Mouse (Mus musculus): ENCODE measurements around the gene Celf2.

The Celf2 gene

DNA sequence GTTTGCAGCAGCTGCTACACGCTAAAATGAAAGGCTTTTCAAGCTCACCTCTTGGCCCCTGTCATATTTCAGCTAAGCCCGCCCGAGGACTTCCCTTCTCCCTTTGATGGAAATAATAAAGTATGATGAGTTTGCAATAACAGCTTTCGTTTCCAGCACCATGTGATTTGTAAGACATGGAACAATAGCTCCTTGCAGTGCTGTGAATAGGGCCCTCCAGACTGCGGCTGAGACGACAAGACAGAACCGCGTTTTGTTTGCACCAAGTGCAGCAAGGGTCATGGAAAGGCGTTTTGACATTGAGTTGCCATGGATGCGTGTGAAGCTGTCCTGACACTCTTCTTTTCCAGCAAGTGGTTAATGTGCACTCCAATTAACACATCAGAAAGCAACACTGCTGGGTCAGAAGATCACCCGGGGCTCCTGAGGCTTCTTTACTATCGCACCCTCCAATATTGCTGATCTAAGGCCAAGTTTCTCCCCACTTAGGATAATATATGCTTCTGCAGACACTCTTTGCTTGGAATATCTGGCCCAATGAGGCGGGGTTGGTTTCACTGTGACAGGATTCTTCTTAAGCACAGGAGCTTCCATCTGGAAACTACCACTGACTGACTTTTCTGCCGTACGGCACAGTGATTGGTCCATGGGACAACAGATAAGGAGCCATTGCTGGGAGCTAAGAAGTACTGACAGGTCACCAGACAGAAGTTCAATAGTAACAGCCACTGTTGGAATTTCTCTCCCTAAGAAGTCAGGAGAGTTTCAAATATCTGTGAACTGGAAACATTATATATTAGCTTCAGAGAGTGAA, 301.5 kb downstream of the Celf2 start:
- in situ Hi-C loops (cut with MseI, MboI): no loop called here

DNA sequence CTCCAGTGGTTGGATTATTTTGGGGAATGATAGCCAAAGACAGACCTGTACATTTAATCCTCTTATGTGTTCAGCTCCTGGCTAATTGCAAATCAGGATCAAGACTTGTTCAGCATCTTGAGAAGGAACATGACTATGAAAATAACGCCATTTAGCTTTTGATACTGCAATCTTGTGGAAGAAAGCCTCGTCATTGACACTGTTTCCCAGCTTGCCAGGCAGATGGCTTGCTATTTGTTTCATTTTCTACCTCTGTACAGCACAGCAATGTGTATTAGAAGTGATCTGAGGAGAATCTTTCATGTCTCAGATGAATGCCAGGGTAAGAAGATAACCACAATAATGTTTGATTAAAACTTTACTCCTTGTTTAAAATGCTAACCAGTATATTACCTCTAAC, 315.9 kb downstream of the Celf2 start:
- in situ Hi-C loops (cut with MseI, MboI): no loop called here

DNA sequence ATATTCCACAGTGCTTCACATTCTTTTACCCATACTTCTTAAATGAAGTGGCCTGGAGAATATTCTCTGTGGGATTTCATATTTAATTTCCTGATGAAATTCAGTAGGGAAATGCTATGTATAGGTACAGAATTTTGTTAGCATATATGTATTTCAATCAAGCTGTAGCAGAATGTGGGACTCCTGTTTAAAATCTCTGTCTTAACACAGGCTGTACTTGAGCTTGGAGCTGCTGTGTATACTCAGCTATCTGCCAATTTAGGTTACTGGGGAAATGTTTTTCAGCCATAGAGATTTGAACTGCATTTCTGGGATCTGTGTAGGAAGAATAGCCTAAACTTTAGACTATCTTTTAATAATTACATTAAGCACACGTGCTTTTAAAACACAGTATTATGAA, 330.2 kb downstream of the Celf2 start:
- in situ Hi-C loops (cut with MseI, MboI): no loop called here

DNA sequence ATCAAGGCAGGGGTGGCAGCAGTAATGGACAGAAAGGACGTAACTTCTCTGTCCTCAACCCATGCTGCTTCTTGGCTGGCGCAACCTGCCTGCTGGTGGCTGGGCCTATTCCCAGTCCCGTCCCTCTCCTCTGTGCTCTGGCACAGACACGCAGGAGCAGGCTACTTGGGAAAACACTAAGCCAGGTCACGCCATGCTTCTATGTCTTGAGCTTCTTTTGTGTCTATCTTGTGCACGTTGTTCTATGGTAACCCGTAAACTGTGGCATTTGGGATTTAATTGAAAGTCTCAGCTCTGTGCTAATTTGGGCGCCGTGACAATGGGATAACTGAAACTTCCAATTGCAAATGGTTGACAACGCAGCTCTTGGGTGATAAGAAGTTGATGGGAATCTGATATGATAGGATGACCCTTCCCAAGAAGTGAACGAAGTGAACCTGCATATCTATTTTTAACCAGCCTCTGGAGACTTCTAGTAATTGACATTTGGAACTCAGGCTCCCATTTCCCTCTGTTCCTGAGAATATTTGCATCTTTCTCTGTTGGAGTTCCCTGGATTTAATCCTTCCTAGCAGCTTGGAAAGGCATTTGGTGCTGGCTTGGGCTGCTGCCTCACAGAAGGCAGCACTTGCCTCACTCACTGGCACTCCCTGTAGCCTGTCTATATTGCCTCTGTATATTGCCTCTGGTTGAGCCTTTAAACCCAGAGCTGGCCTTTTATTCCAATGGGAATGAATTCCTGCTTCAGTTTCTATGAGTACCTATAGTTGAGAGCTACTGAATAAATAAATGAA, 335.9 kb downstream of the Celf2 start:
- in situ Hi-C loops (cut with MseI, MboI): no loop called here

GRCm38 (mm10) chr2:7171087-7171696, 338.2 kb downstream of the Celf2 start:
- in situ Hi-C loops (cut with MseI, MboI): no loop called here

DNA sequence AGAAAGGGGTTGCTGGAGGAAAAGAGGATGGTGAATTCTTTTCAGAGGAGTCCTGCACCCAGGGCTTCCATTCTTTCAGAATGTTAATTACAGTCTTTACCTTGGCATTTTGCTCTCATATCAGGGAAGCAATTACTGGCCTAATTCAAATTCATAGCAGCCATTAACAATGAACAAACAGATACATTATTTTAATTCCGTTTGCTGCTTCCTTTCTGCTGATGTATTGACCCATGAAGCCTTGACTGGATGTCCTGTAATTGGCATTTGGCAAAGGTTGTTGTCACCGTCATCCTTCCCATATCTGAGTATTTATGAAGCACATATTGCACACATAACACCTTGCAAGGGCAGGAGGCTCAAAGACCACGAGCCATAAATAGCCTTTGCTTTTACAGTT, 343.6 kb downstream of the Celf2 start:
- in situ Hi-C loops (cut with MseI, MboI): no loop called here

DNA sequence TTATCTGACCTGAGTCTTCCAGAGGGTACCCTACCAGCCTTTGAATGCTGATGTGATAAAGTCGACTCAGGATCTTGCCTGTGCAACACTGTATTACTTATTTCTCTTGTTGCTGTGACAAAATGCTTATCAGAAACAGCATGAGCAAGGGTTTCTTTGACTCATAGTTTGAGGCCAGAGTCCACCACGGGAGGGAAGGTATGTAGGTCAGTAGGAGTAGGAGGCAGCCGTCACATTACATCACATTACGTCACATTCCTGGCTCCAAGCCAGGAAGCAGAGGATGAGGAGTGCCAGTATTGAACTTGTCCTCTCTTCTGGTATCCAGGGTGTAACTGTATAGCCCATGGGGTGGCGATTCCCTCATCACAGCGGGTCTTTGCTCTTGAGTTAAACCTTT, 349.3 kb downstream of the Celf2 start:
- in situ Hi-C loops (cut with MseI, MboI): no loop called here

GRCm38 (mm10) chr2:7147303-7147702, 362.1 kb downstream of the Celf2 start:
- in situ Hi-C loops (cut with MseI, MboI): no loop called here

DNA sequence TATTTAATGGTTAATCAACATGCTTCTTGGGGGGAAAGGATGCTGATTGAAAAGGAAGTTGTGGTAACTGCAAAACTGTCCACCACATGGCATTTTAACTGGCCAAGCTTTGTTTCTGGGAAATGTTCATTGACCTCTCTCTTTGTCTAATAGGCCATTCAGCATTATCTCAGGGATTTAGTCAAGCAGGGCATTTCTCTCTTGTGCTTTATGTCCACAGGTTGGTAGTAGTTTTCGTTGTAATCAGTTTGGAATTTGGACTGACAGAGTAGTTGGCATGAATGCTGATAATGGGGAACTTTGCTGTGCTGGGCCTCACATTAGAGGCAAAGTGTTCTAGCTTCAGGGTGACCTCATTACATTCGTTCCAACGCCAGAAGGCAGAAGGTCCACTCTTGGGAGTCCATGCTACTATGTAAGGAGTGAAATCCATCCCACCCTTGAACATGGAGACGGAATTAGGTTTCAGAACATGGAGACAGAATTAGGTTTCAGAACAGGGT, 363.8 kb downstream of the Celf2 start:
- in situ Hi-C loops (cut with MseI, MboI): no loop called here

DNA sequence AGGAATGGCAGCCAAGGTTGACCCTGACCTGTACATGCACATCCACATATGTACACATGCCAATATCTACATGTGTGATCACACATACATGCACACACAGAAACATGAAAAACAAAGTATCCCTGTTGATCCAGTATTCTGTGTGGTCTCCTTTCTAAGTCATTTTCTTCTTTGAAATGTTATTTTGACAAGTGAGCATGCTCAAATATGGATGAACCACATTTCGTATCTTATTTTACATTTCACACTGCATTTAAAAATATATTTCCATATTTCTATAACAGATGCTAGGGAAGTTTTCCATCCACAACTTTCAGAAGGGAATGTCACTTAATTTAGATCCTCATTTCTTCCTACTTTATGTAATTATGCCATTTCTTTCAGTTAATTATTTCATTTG, 364.5 kb downstream of the Celf2 start:
- in situ Hi-C loops (cut with MseI, MboI): no loop called here

DNA sequence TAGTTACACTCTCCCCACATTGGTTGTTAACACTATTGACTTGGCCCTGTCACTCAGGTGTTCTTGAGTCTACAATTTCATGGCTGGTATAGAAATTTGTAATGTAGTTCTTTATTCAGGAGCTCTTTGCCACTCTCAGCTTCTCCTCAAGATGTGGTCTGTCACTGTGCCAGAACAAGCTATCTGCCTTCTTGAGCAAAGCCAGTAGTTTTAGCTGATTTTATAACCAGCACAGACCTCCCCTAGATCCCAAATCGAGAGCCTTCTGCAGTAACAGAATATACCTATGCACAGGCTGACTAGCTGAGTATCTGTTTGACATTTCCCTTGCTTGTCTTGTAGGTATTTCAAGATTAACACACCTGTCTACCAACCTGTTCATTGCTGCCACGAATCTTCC, 386.0 kb downstream of the Celf2 start:
- in situ Hi-C loops (cut with MseI, MboI): no loop called here

- in situ Hi-C loops (cut with MseI, MboI): no loop called here
These were observed 393.6 kb downstream of the Celf2 start for GRCm38 (mm10) chr2:7115801-7116200.

GRCm38 (mm10) chr2:7115161-7115560, 394.2 kb downstream of the Celf2 start:
- in situ Hi-C loops (cut with MseI, MboI): no loop called here

DNA sequence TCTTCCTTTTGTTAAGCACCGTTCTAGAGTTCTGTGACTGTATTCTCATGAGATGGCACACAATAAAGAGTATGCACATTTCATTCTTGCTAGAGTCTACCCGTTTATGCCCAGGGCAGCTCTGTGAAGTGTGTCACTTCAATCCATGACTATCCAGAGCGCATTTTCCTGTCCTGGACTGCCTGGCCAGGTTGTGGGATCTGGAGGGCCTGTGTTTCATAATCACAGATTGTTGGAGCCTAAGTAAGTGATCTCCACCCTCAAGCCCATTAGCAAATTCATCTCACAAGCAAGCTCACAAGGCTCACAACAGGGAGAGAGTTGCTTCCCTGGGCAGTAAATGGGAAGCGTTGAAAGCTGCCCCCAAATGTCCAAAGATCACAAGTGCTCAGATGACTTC, 395.6 kb downstream of the Celf2 start:
- in situ Hi-C loops (cut with MseI, MboI): no loop called here

DNA sequence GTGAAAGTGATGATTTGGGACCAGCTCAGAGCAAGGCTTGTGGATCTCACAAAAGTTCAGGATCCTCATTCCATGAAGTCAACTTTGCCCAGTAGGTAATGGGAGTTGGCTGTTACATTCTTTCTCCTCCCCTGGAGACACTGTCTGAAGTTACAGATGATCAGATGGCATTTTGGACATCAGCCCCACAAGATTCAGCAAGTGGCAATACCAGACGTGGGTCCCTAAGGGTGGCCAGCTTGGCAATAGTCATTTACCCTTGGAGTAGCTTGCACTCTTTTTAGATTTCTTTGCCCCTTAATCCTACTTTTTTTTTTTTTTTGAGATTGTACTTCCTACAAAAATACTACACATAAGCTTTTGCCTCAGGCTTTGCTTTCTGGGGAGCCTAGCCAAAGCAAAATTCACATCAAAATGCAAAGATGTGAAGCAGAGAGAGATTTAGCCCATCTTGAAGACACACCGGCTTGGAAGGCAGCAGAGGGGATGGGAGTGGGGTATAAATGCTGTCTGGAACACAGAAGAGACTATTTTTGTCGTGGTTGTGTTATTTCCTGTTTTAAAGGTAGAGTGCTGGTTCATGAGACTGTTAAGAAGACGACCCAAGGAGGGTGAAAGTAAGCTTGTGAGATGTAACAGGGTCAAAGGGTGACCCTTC, 397.1 kb downstream of the Celf2 start:
- in situ Hi-C loops (cut with MseI, MboI): no loop called here

DNA sequence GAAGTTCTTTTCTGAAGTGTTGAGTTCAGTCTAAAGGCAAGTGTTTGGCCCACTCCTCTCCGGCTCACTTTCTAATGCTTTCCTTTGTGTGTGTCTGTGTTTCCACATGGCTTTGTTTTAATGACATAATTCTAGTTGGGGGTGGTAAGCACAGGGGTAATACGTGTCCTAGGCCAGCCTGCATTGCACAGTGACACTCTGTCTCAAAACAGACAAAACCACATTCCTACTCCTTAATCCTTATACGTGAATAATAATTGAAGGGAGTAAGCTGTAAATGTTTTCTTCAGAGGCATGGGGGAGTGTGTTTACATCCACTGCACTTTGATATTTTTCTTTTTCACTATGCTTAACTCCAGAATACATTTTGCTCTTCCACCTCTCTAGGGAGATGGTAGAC, 415.9 kb downstream of the Celf2 start:
- in situ Hi-C loops (cut with MseI, MboI): no loop called here

DNA sequence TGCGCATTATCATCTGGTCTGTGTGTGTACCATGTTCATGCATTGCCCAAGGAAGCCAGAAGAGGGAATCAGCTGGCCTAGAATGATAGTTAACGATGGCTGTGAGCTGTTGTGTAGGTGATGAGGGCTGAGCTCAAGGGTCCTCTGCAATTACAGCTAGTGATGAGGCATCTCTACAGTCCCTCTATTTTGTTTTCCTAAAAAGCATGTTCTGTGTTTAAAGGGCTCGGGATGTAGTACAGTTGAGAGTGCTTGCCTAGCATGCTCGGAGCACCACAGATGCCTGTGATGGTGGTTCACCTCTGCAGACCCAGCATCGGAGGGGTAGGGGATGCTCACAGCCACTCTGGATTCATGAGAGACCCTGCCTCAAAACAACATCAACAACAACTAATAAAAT, 416.7 kb downstream of the Celf2 start:
- in situ Hi-C loops (cut with MseI, MboI): no loop called here

DNA sequence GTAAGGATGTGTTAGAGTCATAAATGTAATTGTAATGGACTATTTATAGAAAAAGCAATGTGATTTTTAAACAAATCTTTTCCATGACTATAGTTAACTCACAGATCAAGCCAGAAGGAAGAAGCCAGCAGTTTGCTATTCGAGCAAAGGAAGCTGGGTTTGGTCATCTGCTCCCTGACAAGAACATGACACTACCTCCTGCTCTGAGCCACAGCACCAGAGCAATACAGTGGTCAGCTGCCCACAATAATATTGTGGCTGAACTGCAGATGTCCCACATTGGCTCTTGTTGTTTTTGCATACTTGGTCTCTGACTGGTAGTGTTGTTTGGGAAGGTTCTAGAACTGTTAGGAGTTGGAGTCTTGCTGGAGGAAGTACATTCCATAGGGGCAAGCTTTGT, 418.9 kb downstream of the Celf2 start:
- in situ Hi-C loops (cut with MseI, MboI): no loop called here

GRCm38 (mm10) chr2:7089069-7089834, 420.1 kb downstream of the Celf2 start:
- in situ Hi-C loops (cut with MseI, MboI): no loop called here

DNA sequence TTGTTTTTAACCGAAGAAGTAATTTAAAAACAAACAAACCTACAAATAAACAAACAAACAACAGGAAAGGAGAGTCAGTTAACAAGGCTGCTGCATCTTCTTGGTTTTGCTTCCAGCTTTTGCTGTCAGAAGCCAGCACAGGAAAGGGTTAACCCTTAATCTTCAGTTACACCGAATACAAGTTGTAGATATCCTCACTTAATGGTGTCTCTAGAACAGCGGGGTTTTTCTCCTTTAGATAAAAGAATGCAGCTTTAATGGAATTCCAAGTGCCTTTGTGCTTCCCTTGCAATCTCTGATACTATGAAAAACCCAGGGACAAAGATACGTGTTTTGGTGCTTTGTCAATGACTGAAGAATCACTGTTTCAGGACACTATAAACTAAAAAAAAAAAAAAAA, 420.8 kb downstream of the Celf2 start:
- in situ Hi-C loops (cut with MseI, MboI): no loop called here

DNA sequence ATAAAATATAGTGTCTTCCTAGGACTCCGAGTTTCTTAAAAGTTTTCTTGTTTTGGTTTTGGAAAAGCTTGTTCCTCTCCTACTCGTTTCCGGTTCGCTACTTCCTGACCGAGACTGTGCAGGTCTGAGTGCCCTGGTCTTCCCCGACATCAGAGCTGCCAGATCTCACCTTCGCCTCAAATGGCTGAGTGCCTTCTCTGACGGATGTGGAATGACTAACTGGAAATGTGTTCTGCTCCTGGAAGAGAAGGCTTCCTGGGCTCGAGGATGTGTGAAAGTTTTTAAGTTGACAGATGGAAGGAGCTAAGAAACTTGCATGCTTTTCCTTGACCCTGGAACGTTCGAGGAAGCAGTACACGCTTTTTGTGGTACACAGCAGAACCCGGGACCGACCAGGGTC, 421.9 kb downstream of the Celf2 start:
- in situ Hi-C loops (cut with MseI, MboI): no loop called here

Measured in mouse trophoblast stem cell (cell line).